Mouse (Mus musculus): ENCODE data around the gene Fuk. TPM values are rescaled to one million over a fixed set of nuclear protein-coding genes. Genes with fewer than 3 reads are reported as not detected.
A peak's percentile ranks its signal among the peaks of the same experiment; 100 is the strongest.

Gene Fuk
- polyA plus RNA-seq, 1 experiment = 22.1 TPM

GRCm38 (mm10) chr8:110846405-110847170 is 55.7 kb downstream of the Fuk start, which contains the start of the genes Cog4 and Sf3b3:
Gene Cog4 (plus strand): TSS chr8:110846600.
Gene Sf3b3 (minus strand): TSS chr8:110846787.
- WGBS = under 1% methylated on average over 53 of the region's 53 CpGs
- Histone ChIP-seq H3K4me3 (ENCODE audit: control insufficient read depth, insufficient read depth, low read length) (peak within 1 kb of the TSS; percentile 99), H3K27ac (ENCODE audit: control insufficient read depth, insufficient read depth, low read length) (peak within 1 kb of the TSS; percentile 85), H3K4me1 (replicated peaks; ENCODE audit: control insufficient read depth, insufficient read depth, low read length) (peaks cover 7% of the 10 kb centered on the region; the same call in 1 of the 2 replicates), H3K36me3 (ENCODE audit: control insufficient read depth, insufficient read depth, low read length) (peaks cover 40% of the 10 kb centered on the region), H3K27me3 (ENCODE audit: control insufficient read depth, insufficient read depth, low read length) (no peaks in the 10 kb centered on the region)
- TF ChIP-seq CTCF (IDR thresholded peaks at IDR 0.05; ENCODE audit: borderline replicate concordance, control insufficient read depth, extremely low read depth, insufficient read depth, low read length, poor library complexity) (0 out of 2 replicates have a peak, but pooled peaks have one; percentile 8), POLR2A (IDR thresholded peaks at IDR 0.05; ENCODE audit: control insufficient read depth, extremely low read depth, insufficient read depth, low read length, poor library complexity) (peak; percentile 91)
- DNase-seq = peak; percentile 85

- peak; percentile 15 for DNase-seq
- peak overlapping the region; percentile 99 for H3K4me3 ChIP-seq (ENCODE audit: control insufficient read depth, insufficient read depth, low read length)
- H3K4me1 ChIP-seq (replicated peaks; ENCODE audit: control insufficient read depth, insufficient read depth, low read length) = peaks cover 7% of the 10 kb centered on the region; the same call in 1 of the 2 replicates
- peaks cover 40% of the 10 kb centered on the region for H3K36me3 ChIP-seq (ENCODE audit: control insufficient read depth, insufficient read depth, low read length)
- no peak for TF ChIP-seq POLR2A (IDR thresholded peaks at IDR 0.05; ENCODE audit: control insufficient read depth, extremely low read depth, insufficient read depth, low read length, poor library complexity)
- no peak for TF ChIP-seq CTCF (IDR thresholded peaks at IDR 0.05; ENCODE audit: borderline replicate concordance, control insufficient read depth, extremely low read depth, insufficient read depth, low read length, poor library complexity)
- WGBS = 2% methylated on average over 17 of the region's 17 CpGs
- H3K27ac ChIP-seq (ENCODE audit: control insufficient read depth, insufficient read depth, low read length) = peak overlapping the region; percentile 85
- no peaks in the 10 kb centered on the region for H3K27me3 ChIP-seq (ENCODE audit: control insufficient read depth, insufficient read depth, low read length)
These were observed 56.4 kb downstream of the Fuk start for GRCm38 (mm10) chr8:110845821-110846404.

- Histone ChIP-seq H3K27ac (ENCODE audit: control insufficient read depth, insufficient read depth, low read length) (no peak overlapping the region), H3K27me3 (ENCODE audit: control insufficient read depth, insufficient read depth, low read length) (no peaks in the 10 kb centered on the region), H3K36me3 (ENCODE audit: control insufficient read depth, insufficient read depth, low read length) (peaks cover 40% of the 10 kb centered on the region), H3K4me3 (ENCODE audit: control insufficient read depth, insufficient read depth, low read length) (no peak overlapping the region), H3K4me1 (replicated peaks; ENCODE audit: control insufficient read depth, insufficient read depth, low read length) (peaks cover 7% of the 10 kb centered on the region; the same call in 1 of the 2 replicates)
- DNase-seq = no peak
- whole genome bisulfite sequencing = 66% methylated on average over 3 of the region's 3 CpGs
- no peak for TF ChIP-seq CTCF (IDR thresholded peaks at IDR 0.05; ENCODE audit: borderline replicate concordance, control insufficient read depth, extremely low read depth, insufficient read depth, low read length, poor library complexity)
- no peak for TF ChIP-seq POLR2A (IDR thresholded peaks at IDR 0.05; ENCODE audit: control insufficient read depth, extremely low read depth, insufficient read depth, low read length, poor library complexity)
These were observed 57.3 kb downstream of the Fuk start for GRCm38 (mm10) chr8:110844941-110845340.

GRCm38 (mm10) chr8:110843207-110843606 is 59.1 kb downstream of the Fuk start:
- H3K4me1 ChIP-seq (replicated peaks; ENCODE audit: control insufficient read depth, insufficient read depth, low read length) = peaks cover 7% of the 10 kb centered on the region; the same call in 1 of the 2 replicates
- no peaks in the 10 kb centered on the region for H3K27me3 ChIP-seq (ENCODE audit: control insufficient read depth, insufficient read depth, low read length)
- WGBS = 94% methylated on average over 5 of the region's 5 CpGs
- TF ChIP-seq CTCF (IDR thresholded peaks at IDR 0.05; ENCODE audit: borderline replicate concordance, control insufficient read depth, extremely low read depth, insufficient read depth, low read length, poor library complexity) = no peak
- no peak for TF ChIP-seq POLR2A (IDR thresholded peaks at IDR 0.05; ENCODE audit: control insufficient read depth, extremely low read depth, insufficient read depth, low read length, poor library complexity)
- no peak for DNase-seq
- H3K36me3 ChIP-seq (ENCODE audit: control insufficient read depth, insufficient read depth, low read length) = peaks cover 55% of the 10 kb centered on the region
- H3K27ac ChIP-seq (ENCODE audit: control insufficient read depth, insufficient read depth, low read length) = no peak overlapping the region
- no peak overlapping the region for H3K4me3 ChIP-seq (ENCODE audit: control insufficient read depth, insufficient read depth, low read length)

- no peak for DNase-seq
- Histone ChIP-seq H3K27ac (ENCODE audit: control insufficient read depth, insufficient read depth, low read length) (no peak overlapping the region), H3K4me3 (ENCODE audit: control insufficient read depth, insufficient read depth, low read length) (no peak overlapping the region), H3K36me3 (ENCODE audit: control insufficient read depth, insufficient read depth, low read length) (peaks cover 66% of the 10 kb centered on the region), H3K4me1 (replicated peaks; ENCODE audit: control insufficient read depth, insufficient read depth, low read length) (peaks cover 5% of the 10 kb centered on the region; the same call in 1 of the 2 replicates), H3K27me3 (ENCODE audit: control insufficient read depth, insufficient read depth, low read length) (no peaks in the 10 kb centered on the region)
- no peak for TF ChIP-seq CTCF (IDR thresholded peaks at IDR 0.05; ENCODE audit: borderline replicate concordance, control insufficient read depth, extremely low read depth, insufficient read depth, low read length, poor library complexity)
- TF ChIP-seq POLR2A (IDR thresholded peaks at IDR 0.05; ENCODE audit: control insufficient read depth, extremely low read depth, insufficient read depth, low read length, poor library complexity) = no peak
- WGBS = 92% methylated on average over 3 of the region's 3 CpGs
These were observed 60.2 kb downstream of the Fuk start for GRCm38 (mm10) chr8:110842012-110842574.

Other genes starting within 250 kb of the Fuk start
- gene Mtss1l, start 181.0 kb downstream of the Fuk start, polyA plus RNA-seq (2012; rRNA removed) = 38.7 and 43.6 TPM in 2 replicates
- gene Il34, start 96.6 kb downstream of the Fuk start, polyA plus RNA-seq (2012; rRNA removed) = 23.2 and 29.3 TPM in 2 replicates
- gene Cog4, start 55.9 kb downstream of the Fuk start, polyA plus RNA-seq (2012; rRNA removed) = 34.0 and 38.3 TPM in 2 replicates
- gene Sf3b3, start 55.7 kb downstream of the Fuk start, polyA plus RNA-seq (2012; rRNA removed) = 78.5 and 82.0 TPM in 2 replicates
- 21.7 and 22.1 TPM in 2 replicates for gene St3gal2, start 17.4 kb upstream of the Fuk start, polyA plus RNA-seq (2012; rRNA removed)
- 48.4 and 51.2 TPM in 2 replicates for gene Ddx19a, start 95.3 kb upstream of the Fuk start, polyA plus RNA-seq (2012; rRNA removed)
- 7.1 and 7.4 TPM in 2 replicates for gene Ddx19b, start 129.3 kb upstream of the Fuk start, polyA plus RNA-seq (2012; rRNA removed)
- 27.4 and 29.5 TPM in 2 replicates for gene Aars, start 130.7 kb upstream of the Fuk start, polyA plus RNA-seq (2012; rRNA removed)
- gene Exosc6, start 153.9 kb upstream of the Fuk start, polyA plus RNA-seq (2012; rRNA removed) = 38.7 and 68.8 TPM in 2 replicates
- 0.04 and 0.11 TPM in 2 replicates for gene Clec18a, start 189.9 kb upstream of the Fuk start, polyA plus RNA-seq (2012; rRNA removed)
- 19.8 and 24.3 TPM in 2 replicates for gene Pdpr, start 192.1 kb upstream of the Fuk start, polyA plus RNA-seq (2012; rRNA removed)

All from thymus, adult 2 months (tissue).